Mouse (Mus musculus) forebrain, embryonic 16.5 days (tissue): Measurements from ENCODE around the gene Pmel. TPM values are rescaled to one million over a fixed set of nuclear protein-coding genes. Genes with fewer than 3 reads are reported as not detected.

Source experiments
- ATAC-seq: fragments of 200-750 bp; cut with Nextera tagmentation; 2 replicates; pipeline ENCODE4 v1.8.0; 2017; ENCODE audit warnings: mild to moderate bottlenecking, moderate library complexity
- H3K27ac ChIP-seq: fragments of 300-500 bp; sonication (generic); 2 replicates; pipeline ENCODE4 v1.5.1; 2014; ENCODE audit warnings: low read length, control low read depth
- H3K27me3 ChIP-seq: fragments of 300-500 bp; sonication (generic); replicated peaks from 2 replicates; pipeline ENCODE4 v1.6.1; 2014; ENCODE audit warnings: low read length; ENCODE audit not compliant: control insufficient read depth, insufficient read depth
- H3K36me3 ChIP-seq: fragments of 300-500 bp; sonication (generic); 2 replicates; pipeline ENCODE4 v1.6.1; 2014; ENCODE audit not compliant: control insufficient read depth, insufficient read depth
- H3K4me1 ChIP-seq: fragments of 300-500 bp; sonication (generic); replicated peaks from 2 replicates; pipeline ENCODE4 v1.6.1; 2014; ENCODE audit warnings: low read length; ENCODE audit not compliant: control insufficient read depth, insufficient read depth
- H3K4me2 ChIP-seq: fragments of 300-500 bp; sonication (generic); 2 replicates; pipeline ENCODE4 v1.6.1; 2014; ENCODE audit warnings: mild to moderate bottlenecking, low read length, control low read depth
- H3K4me3 ChIP-seq: fragments of 300-500 bp; sonication (generic); replicated peaks from 2 replicates; pipeline ENCODE4 v1.5.1; 2014; ENCODE audit warnings: mild to moderate bottlenecking, low read length, control low read depth
- H3K9ac ChIP-seq: fragments of 300-500 bp; sonication (generic); replicated peaks from 2 replicates; pipeline ENCODE4 v1.6.1; 2014; ENCODE audit warnings: low read depth, low read length, control low read depth
- H3K9me3 ChIP-seq: fragments of 300-500 bp; sonication (generic); 2 replicates; pipeline ENCODE4 v1.6.1; 2016; ENCODE audit warnings: low read length; ENCODE audit not compliant: control insufficient read depth
- WGBS: fragments of 180-500 bp; shearing (Covaris S2); extraction: QIAGEN DNeasy Blood & Tissue Kit; methylation state at CpG from one replicate; pipeline ENCODE4 v1.1.7; 2014; 5-methylcytosine and 5-hydroxymethylcytosine counted together
- polyA plus RNA-seq: library from polyadenylated mRNA; unstranded; fragments of >200 nt; fragmentation: Nextera tagmentation; extraction: Ambion mirVana; gene quantifications from 2 replicates; pipeline ENCODE4 v1.2.1, GENCODE M21; 2015

The Pmel gene
- polyA plus RNA-seq, 1 experiment from 2014 or later: 0.14 TPM

DNA sequence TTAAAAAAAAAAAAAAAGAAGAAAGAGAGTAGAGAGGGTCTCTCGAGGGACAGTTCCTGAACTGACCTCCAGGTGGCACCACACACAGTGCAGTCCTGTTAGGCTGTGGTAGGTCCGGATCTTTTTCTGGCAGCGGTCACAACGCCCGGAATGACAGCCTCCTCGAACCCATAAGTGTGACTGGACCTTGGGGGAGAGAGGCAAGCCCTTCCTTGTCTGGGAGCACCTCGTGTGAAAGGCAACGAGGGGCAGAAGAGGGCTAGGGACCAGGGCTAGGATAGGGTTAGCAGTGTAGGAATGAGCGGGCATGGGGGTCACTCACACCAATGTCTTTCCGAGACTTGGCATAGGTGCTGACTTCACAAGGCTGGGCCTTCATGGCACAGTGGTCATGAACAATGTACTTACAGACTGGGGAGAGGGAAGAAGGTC is 27.0 kb downstream of the Pmel start:
- 0 out of 2 replicates have a peak, but pooled peaks cover 3% of the 10 kb centered on the region for H3K27me3 ChIP-seq
- H3K9ac ChIP-seq: no peak overlapping the region
- H3K4me3 ChIP-seq: no peak overlapping the region
- no peak overlapping the region for H3K27ac ChIP-seq
- no peaks in the 10 kb centered on the region for H3K36me3 ChIP-seq
- WGBS: 18% methylated on average over 10 of the region's 10 CpGs
- H3K4me1 ChIP-seq: no peaks in the 10 kb centered on the region; the same call in 1 of the 2 replicates
- 0 out of 2 replicates have a peak, but pooled peaks have one; percentile 45 for ATAC-seq
- no peaks in the 10 kb centered on the region for H3K9me3 ChIP-seq
- H3K4me2 ChIP-seq: no peak overlapping the region

- no peak overlapping the region for H3K9ac ChIP-seq
- no peak for ATAC-seq
- 0 out of 2 replicates have a peak, but pooled peaks cover 3% of the 10 kb centered on the region for H3K27me3 ChIP-seq
- no peak overlapping the region for H3K27ac ChIP-seq
- H3K4me2 ChIP-seq: no peak overlapping the region
- H3K36me3 ChIP-seq: no peaks in the 10 kb centered on the region
- H3K9me3 ChIP-seq: no peaks in the 10 kb centered on the region
- no peak overlapping the region for H3K4me3 ChIP-seq
- no peaks in the 10 kb centered on the region; the same call in 1 of the 2 replicates for H3K4me1 ChIP-seq
Measured at GRCm38 (mm10) chr10:128731992-128732391, 28.0 kb downstream of the Pmel start.

DNA sequence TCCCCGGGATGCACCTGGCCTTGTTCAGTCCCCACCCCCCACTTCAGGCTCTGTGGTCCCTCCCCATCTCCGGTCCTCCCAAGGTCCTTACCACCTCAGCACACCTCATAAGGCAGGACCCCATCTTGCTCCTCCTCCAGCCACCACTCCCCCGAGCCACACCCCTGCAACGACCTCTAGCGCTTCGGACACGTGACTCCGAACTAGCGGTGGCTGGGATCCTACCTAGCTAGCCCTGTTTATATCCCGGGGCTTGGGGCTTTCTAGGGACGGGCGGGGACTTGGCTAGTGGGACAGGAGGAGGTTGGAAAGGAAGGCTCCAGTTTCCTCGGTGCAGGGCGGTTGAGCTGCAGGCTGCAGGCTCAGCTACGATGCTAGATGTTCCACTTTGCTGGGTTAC is 33.4 kb downstream of the Pmel start:
- H3K4me1 ChIP-seq: no peaks in the 10 kb centered on the region
- no peak overlapping the region for H3K27ac ChIP-seq
- H3K9ac ChIP-seq: no peak overlapping the region
- peaks cover 4% of the 10 kb centered on the region for H3K27me3 ChIP-seq
- peak overlapping the region; percentile 10 for H3K4me2 ChIP-seq
- no peak overlapping the region for H3K4me3 ChIP-seq
- H3K36me3 ChIP-seq: no peaks in the 10 kb centered on the region
- ATAC-seq: no peak
- 4% methylated on average over 15 of the region's 15 CpGs for WGBS
- H3K9me3 ChIP-seq: no peaks in the 10 kb centered on the region

GRCm38 (mm10) chr10:128740296-128740695 is 36.3 kb downstream of the Pmel start:
- WGBS: 78% methylated on average over 2 of the region's 2 CpGs

DNA sequence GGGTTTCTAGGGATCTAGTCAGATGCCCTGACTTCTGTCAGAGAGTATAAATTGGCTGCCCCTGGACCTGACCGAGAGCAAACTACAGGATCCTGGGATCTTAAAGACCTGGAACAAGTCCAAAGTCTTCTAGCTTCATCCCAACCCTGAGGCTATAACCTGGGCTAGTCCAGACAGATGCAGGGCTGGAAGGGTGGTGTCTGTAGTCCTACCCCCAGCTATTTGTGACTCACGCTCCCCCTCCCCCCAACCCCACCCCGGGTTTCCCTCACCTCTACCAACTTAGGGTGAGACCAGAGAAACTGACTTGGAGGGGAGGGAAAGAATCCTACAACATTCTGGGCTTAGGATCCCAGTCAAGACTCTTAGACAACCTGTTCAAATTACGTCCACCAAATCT is 38.6 kb downstream of the Pmel start:
- H3K36me3 ChIP-seq: no peaks in the 10 kb centered on the region
- H3K4me3 ChIP-seq: no peak overlapping the region
- WGBS: 49% methylated on average over 4 of the region's 4 CpGs
- peaks cover 18% of the 10 kb centered on the region for H3K27me3 ChIP-seq
- no peak overlapping the region for H3K4me2 ChIP-seq
- ATAC-seq: no peak
- H3K4me1 ChIP-seq: peaks cover 18% of the 10 kb centered on the region
- no peaks in the 10 kb centered on the region for H3K9me3 ChIP-seq
- no peak overlapping the region for H3K27ac ChIP-seq
- H3K9ac ChIP-seq: no peak overlapping the region

More at GRCm38 (mm10) chr10:128740296-128740695, 36.3 kb downstream of the Pmel start:
- Histone ChIP-seq H3K4me3 (no peak overlapping the region), H3K27ac (no peak overlapping the region), H3K9me3 (no peaks in the 10 kb centered on the region), H3K9ac (no peak overlapping the region), H3K36me3 (no peaks in the 10 kb centered on the region), H3K4me1 (peaks cover 14% of the 10 kb centered on the region), H3K27me3 (peaks cover 18% of the 10 kb centered on the region), H3K4me2 (no peak overlapping the region)
- no peak for ATAC-seq

GRCm38 (mm10) chr10:128743235-128743634 is 39.2 kb downstream of the Pmel start:
- H3K4me1 ChIP-seq: peaks cover 18% of the 10 kb centered on the region
- H3K27me3 ChIP-seq: peaks cover 18% of the 10 kb centered on the region
- no peaks in the 10 kb centered on the region for H3K36me3 ChIP-seq
- peak overlapping the region; percentile 72 for H3K9ac ChIP-seq
- ATAC-seq: no peak
- H3K4me3 ChIP-seq: peak overlapping the region; percentile 59
- no peaks in the 10 kb centered on the region for H3K9me3 ChIP-seq
- no peak overlapping the region for H3K27ac ChIP-seq
- 7% methylated on average over 7 of the region's 7 CpGs for WGBS
- H3K4me2 ChIP-seq: peak overlapping the region; percentile 93

GRCm38 (mm10) chr10:128743791-128744191 is 39.8 kb downstream of the Pmel start:
- peak overlapping the region; percentile 59 for H3K4me3 ChIP-seq
- peak overlapping the region; percentile 72 for H3K9ac ChIP-seq
- peak overlapping the region; percentile 93 for H3K4me2 ChIP-seq
- no peaks in the 10 kb centered on the region for H3K36me3 ChIP-seq
- WGBS: 0% methylated on average over 25 of the region's 37 CpGs
- H3K4me1 ChIP-seq: peaks cover 18% of the 10 kb centered on the region
- H3K27ac ChIP-seq: no peak overlapping the region
- H3K9me3 ChIP-seq: no peaks in the 10 kb centered on the region
- no peak for ATAC-seq
- H3K27me3 ChIP-seq: peaks cover 18% of the 10 kb centered on the region

DNA sequence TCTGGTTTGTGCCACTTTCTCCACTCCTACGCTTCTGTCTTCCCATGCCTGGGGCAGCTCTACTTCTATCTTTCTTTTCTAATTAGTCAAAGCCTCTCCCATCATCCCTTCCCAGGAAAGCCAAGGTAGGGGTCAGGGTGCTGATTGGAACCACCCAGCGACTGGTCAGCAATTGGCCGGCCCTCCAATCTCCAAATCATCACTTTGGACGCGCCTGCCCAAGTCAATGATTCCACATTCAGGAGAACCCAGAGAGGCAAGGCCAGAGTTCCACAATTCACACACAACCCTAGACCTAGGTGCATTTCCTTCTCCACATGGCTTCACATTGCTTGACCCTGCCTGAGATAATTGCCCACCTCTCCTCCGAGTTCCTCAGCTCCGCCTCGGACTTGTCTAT is 40.2 kb downstream of the Pmel start:
- peak overlapping the region; percentile 93 for H3K4me2 ChIP-seq
- 14% methylated on average over 8 of the region's 8 CpGs for WGBS
- H3K36me3 ChIP-seq: no peaks in the 10 kb centered on the region
- peak overlapping the region; percentile 72 for H3K9ac ChIP-seq
- peak overlapping the region; percentile 59 for H3K4me3 ChIP-seq
- no peaks in the 10 kb centered on the region for H3K9me3 ChIP-seq
- peaks cover 18% of the 10 kb centered on the region for H3K27me3 ChIP-seq
- H3K4me1 ChIP-seq: peaks cover 22% of the 10 kb centered on the region
- H3K27ac ChIP-seq: no peak overlapping the region
- no peak for ATAC-seq

DNA sequence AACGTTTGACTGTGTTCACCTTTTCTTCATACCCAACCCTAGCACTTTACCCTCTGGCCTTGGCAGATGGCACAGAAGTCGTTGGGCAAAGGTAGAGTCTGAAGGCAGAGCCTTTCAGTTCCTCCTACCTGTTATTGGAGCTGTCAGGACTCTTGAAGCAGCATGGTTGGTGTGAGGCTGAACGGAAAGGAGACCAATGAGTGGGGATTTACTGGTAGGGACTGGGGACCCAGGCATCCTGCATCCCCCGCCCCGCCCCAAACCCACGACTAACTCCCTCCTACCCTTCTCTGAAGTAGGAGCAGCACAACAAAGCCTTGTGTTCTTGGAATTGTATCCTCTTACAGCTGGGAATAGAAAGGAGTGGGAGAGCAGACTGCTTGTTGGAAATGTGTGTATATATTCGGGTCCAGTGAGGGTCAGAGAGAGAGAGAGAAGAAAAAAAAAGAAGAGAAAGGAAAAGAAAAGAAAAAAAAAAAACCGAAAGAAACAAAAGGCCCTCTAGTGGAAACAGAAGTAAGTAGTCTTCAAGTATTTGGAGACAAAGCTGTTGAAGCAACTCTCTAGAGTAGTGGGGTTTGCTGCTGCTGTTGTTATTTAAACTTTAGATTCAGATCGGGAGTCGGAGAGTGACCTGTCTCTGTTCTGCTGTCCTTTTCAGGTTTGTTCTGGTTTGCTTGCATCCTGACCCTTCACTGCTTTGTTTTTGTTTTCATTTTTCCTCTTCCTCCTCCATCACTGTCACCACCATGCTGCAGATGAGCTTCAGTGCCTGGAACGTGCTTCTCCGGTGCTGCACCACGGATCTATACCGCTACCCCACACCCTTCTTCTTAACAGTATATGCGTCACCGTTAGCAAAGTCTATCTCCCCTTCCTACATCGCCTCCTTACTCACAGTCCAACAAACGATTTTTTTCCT is 40.9 kb downstream of the Pmel start, which contains the start of gene Dgka:
Gene Dgka (minus strand): TSS at position 176 of the 922 bp plus-strand sequence.
- Histone ChIP-seq H3K4me1 (peaks cover 29% of the 10 kb centered on the region), H3K4me3 (peak within 1 kb of the TSS; percentile 59), H3K27ac (no peak within 1 kb of the TSS), H3K36me3 (no peaks in the 10 kb centered on the region), H3K27me3 (peaks cover 18% of the 10 kb centered on the region), H3K9ac (peak within 1 kb of the TSS; percentile 72), H3K4me2 (peak within 1 kb of the TSS; percentile 93), H3K9me3 (no peaks in the 10 kb centered on the region)
- WGBS: 27% methylated on average over 18 of the region's 18 CpGs
- no peak for ATAC-seq
